Mouse (Mus musculus) stomach, postnatal 0 days (tissue): Measurements from ENCODE around the gene Tnfsf15.

Experiments used
- CTCF ChIP-seq: IDR thresholded peaks from 2 replicates; pipeline ENCODE4 v1.5.1; 2016; ENCODE audit warnings: antibody characterized with exemption, low read depth, mild to moderate bottlenecking, moderate library complexity
- EP300 ChIP-seq: optimal IDR thresholded peaks from 2 replicates; pipeline ENCODE3; 2016; ENCODE audit warnings: antibody characterized with exemption

DNA sequence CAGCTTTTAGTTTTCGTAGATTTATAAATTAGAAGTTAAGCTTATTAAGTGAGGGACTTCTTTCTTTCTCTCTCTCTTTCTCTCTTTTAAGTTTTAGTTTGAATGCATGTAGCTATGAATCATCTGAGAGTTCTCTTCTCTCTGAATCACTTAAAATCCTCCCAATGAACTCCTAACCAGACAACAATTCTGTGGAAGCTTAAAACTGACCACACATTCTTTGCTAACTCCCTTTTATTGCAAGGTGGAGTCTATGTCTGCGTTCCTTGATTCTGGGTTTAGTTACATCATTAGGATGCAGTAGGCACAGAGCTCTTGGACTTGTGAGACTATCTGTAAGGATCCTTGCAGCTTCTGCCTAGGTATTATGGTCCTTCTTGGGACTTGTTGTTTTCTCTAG, 41.2 kb downstream of the Tnfsf15 start:
- TF ChIP-seq CTCF (no peak), EP300 (no peak)
